In genomic region chr1:62696983-62697341, GRCm38 (mm10) we compare ENCODE assay signal across 8 mouse cellular contexts. TPM values are rescaled to one million over a fixed set of nuclear protein-coding genes. Genes with fewer than 3 reads are reported as not detected.
DNase-seq lines count a peak whose midpoint lies in the region; ATAC-seq and TF ChIP-seq lines count a peak whose summit lies in the region.

No protein-coding gene starts in this region.

- H3K4me2 ChIP-seq in limb, embryonic 11.5 days (ENCODE audit: low read depth, severe bottlenecking) = no peak overlapping the region
- peak overlapping the region; percentile 39 for H3K4me2 ChIP-seq in embryonic facial prominence, embryonic 13.5 days
- H3K4me2 ChIP-seq in hindbrain, postnatal 0 days (ENCODE audit: low read depth, low read length) = peak overlapping the region; percentile 29

- ATAC-seq in limb, embryonic 11.5 days (ENCODE audit: insufficient number of reproducible peaks, low FRiP score, low TSS enrichment, low read depth) = no peak
- no peak for ATAC-seq in embryonic facial prominence, embryonic 13.5 days (ENCODE audit: insufficient number of reproducible peaks, insufficient read depth, low FRiP score, low TSS enrichment, low read depth)
- peak; percentile 80; the same call in 1 of the 2 replicates for ATAC-seq in hindbrain, postnatal 0 days

- H3K36me3 ChIP-seq in limb, embryonic 11.5 days (ENCODE audit: control insufficient read depth, insufficient read depth, low read length) = no peaks in the 10 kb centered on the region
- no peaks in the 10 kb centered on the region for H3K36me3 ChIP-seq in limb, embryonic 10.5 days
- H3K36me3 ChIP-seq in embryonic facial prominence, embryonic 13.5 days = no peaks in the 10 kb centered on the region
- no peaks in the 10 kb centered on the region for H3K36me3 ChIP-seq in hindbrain, postnatal 0 days (ENCODE audit: insufficient read depth, low read length)

- no peak overlapping the region for H3K27ac ChIP-seq in limb, embryonic 11.5 days (replicated peaks; ENCODE audit: low read depth, low read length)
- H3K27ac ChIP-seq in limb, embryonic 10.5 days = no peak overlapping the region
- no peak overlapping the region for H3K27ac ChIP-seq in embryonic facial prominence, embryonic 13.5 days
- H3K27ac ChIP-seq in hindbrain, postnatal 0 days = no peak overlapping the region

- peak; percentile 89 for TF ChIP-seq CTCF in hindbrain, postnatal 0 days (IDR thresholded peaks at IDR 0.05; ENCODE audit: low read depth)

- peaks cover 10% of the 10 kb centered on the region for H3K4me1 ChIP-seq in limb, embryonic 11.5 days (ENCODE audit: control insufficient read depth, insufficient read depth, low read length)
- H3K4me1 ChIP-seq in limb, embryonic 10.5 days = peaks cover 43% of the 10 kb centered on the region
- peaks cover 33% of the 10 kb centered on the region for H3K4me1 ChIP-seq in embryonic facial prominence, embryonic 13.5 days
- H3K4me1 ChIP-seq in hindbrain, postnatal 0 days (ENCODE audit: insufficient read depth, low read length) = no peaks in the 10 kb centered on the region

- no peaks in the 10 kb centered on the region for H3K9me3 ChIP-seq in limb, embryonic 11.5 days (ENCODE audit: control insufficient read depth, low read length)
- no peaks in the 10 kb centered on the region for H3K9me3 ChIP-seq in limb, embryonic 10.5 days (replicated peaks)
- H3K9me3 ChIP-seq in embryonic facial prominence, embryonic 13.5 days = no peaks in the 10 kb centered on the region
- H3K9me3 ChIP-seq in hindbrain, postnatal 0 days (ENCODE audit: low read length) = no peaks in the 10 kb centered on the region

- 14% methylated on average over 9 of the region's 9 CpGs for WGBS in limb, embryonic 11.5 days
- WGBS in limb, embryonic 10.5 days = 25% methylated on average over 9 of the region's 9 CpGs
- WGBS in embryonic facial prominence, embryonic 13.5 days = 12% methylated on average over 9 of the region's 9 CpGs
- WGBS in hindbrain, postnatal 0 days = 18% methylated on average over 9 of the region's 9 CpGs

- no peak overlapping the region for H3K4me3 ChIP-seq in limb, embryonic 11.5 days (ENCODE audit: low read depth, low read length)
- no peak overlapping the region for H3K4me3 ChIP-seq in limb, embryonic 10.5 days
- no peak overlapping the region for H3K4me3 ChIP-seq in embryonic facial prominence, embryonic 13.5 days
- H3K4me3 ChIP-seq in hindbrain, postnatal 0 days (ENCODE audit: low read length) = no peak overlapping the region

- no peaks in the 10 kb centered on the region for H3K27me3 ChIP-seq in limb, embryonic 11.5 days (ENCODE audit: control insufficient read depth, insufficient read depth, low read length)
- H3K27me3 ChIP-seq in limb, embryonic 10.5 days (ENCODE audit: low read depth, poor library complexity, severe bottlenecking) = peaks cover 27% of the 10 kb centered on the region
- peaks cover 13% of the 10 kb centered on the region for H3K27me3 ChIP-seq in embryonic facial prominence, embryonic 13.5 days
- no peaks in the 10 kb centered on the region for H3K27me3 ChIP-seq in hindbrain, postnatal 0 days (ENCODE audit: insufficient read depth, low read length)

- DNase-seq in limb, embryonic 11.5 days (ENCODE audit: low spot score) = peak; percentile 61
- DNase-seq in limb, embryonic 10.5 days (ENCODE audit: low spot score) = no peak
- DNase-seq in hindbrain, postnatal 0 days (ENCODE audit: low spot score) = peak; percentile 84
- DNase-seq in lung, postnatal 10 days = peak; percentile 80
- no peak for DNase-seq in thymus, postnatal 4 days
- DNase-seq in left cerebral cortex, adult 11 months (ENCODE audit: low spot score) = no peak
- no peak for DNase-seq in spleen, adult 12 weeks (ENCODE audit: low spot score)

- H3K9ac ChIP-seq in limb, embryonic 11.5 days (ENCODE audit: low read length) = no peak overlapping the region
- H3K9ac ChIP-seq in embryonic facial prominence, embryonic 13.5 days = no peak overlapping the region
- no peak overlapping the region for H3K9ac ChIP-seq in hindbrain, postnatal 0 days (replicated peaks; ENCODE audit: low read length)

RNA-seq across cellular contexts. Expression of gene Nrp2, which starts 6.1 kb away (rescaled TPM):
- 58.9 and 65.0 TPM in 2 replicates for polyA plus RNA-seq in limb, embryonic 11.5 days (2014; fragmentation: Nextera tagmentation; extraction: Ambion mirVana)
- 31.7 and 54.7 TPM in 2 replicates for polyA plus RNA-seq in limb, embryonic 10.5 days (2016; fragmentation: Nextera tagmentation; extraction: Ambion mirVana)
- 48.3 and 51.3 TPM in 2 replicates for polyA plus RNA-seq in embryonic facial prominence, embryonic 13.5 days (2015; fragmentation: Nextera tagmentation; extraction: Ambion mirVana)
- 48.7 and 53.8 TPM in 2 replicates for total RNA-seq in hindbrain, postnatal 0 days (2014; rRNA removed)
- 15.6 and 17.4 TPM in 2 replicates for polyA plus RNA-seq in hindbrain, postnatal 0 days (2015; fragmentation: Nextera tagmentation; extraction: Ambion mirVana)

Comparison
In these comparisons a context has a peak if more than half of its experiments do, and no peak if none do; other contexts are left out.
1. DNase-seq: peak in limb, embryonic 11.5 days (single experiment), hindbrain, postnatal 0 days (single experiment) and lung, postnatal 10 days (single experiment); none in limb, embryonic 10.5 days (single experiment), thymus, postnatal 4 days (single experiment), left cerebral cortex, adult 11 months (single experiment) and spleen, adult 12 weeks (single experiment).